Mouse (Mus musculus) T-cell, adult 66 days (primary cell): ENCODE data around the gene Fam131b. TPM values are rescaled to one million over a fixed set of nuclear protein-coding genes. Genes with fewer than 3 reads are reported as not detected.

Source experiments
- total RNA-seq, 2 experiments: library from RNA; stranded (reverse); gene quantifications; 3 replicates in 1 of 2; 4 replicates in 1 of 2; pipeline ENCODE4 v1.2.4; 2023

Gene Fam131b
- total RNA-seq, result under 1 TPM; 0.35 to 0.53 TPM

GRCm38 (mm10) chr6:42324482-42325267 is at the start of gene Fam131b:
Fam131b (minus strand) TSS chr6:42324643.

GRCm38 (mm10) chr6:42372816-42373547 is 48.5 kb upstream of the Fam131b start, which contains the start of gene Epha1:
Epha1 (minus strand) TSS chr6:42373268.

GRCm38 (mm10) chr6:42349426-42350020 is 25.1 kb upstream of the Fam131b start, which contains the start of gene Zyx:
Zyx (plus strand) TSS chr6:42349630.

GRCm38 (mm10) chr6:42286448-42286847 is 38.0 kb downstream of the Fam131b start, which contains the start of gene Clcn1:
Clcn1 (plus strand) TSS chr6:42286685.

Other genes with a start within 250 kb of the Fam131b start
- not detected for gene Tas2r139, start 183.7 kb downstream of the Fam131b start, total RNA-seq
- gene Tas2r144, start 109.3 kb downstream of the Fam131b start, total RNA-seq, result not detected
- 10 to 100 TPM in 1 of 2 experiments, 1 to 10 TPM in 1; 7.4 to 11.6 TPM for gene Gstk1, start 78.7 kb downstream of the Fam131b start, total RNA-seq
- not detected for gene Tmem139, start 62.7 kb downstream of the Fam131b start, total RNA-seq
- 100 to 1,000 TPM; 102 to 106 TPM for gene Casp2, start 59.7 kb downstream of the Fam131b start, total RNA-seq
- 1 to 10 TPM; 1.4 to 1.5 TPM for gene Clcn1, start 38.0 kb downstream of the Fam131b start, total RNA-seq
- gene Zyx, start 25.0 kb upstream of the Fam131b start, total RNA-seq, result 100 to 1,000 TPM; 169 to 198 TPM
- under 1 TPM in 1 of 2 experiments, not detected in 1; 0.23 TPM for gene Epha1, start 48.6 kb upstream of the Fam131b start, total RNA-seq
- 1 to 10 TPM in 1 of 2 experiments, not detected in 1; 2.5 TPM for gene Tas2r143, start 75.6 kb upstream of the Fam131b start, total RNA-seq
- gene Tas2r135, start 80.8 kb upstream of the Fam131b start, total RNA-seq, result under 1 TPM in 1 of 2 experiments, not detected in 1; 0.71 TPM
- gene Tas2r126, start 109.9 kb upstream of the Fam131b start, total RNA-seq, result under 1 TPM in 1 of 2 experiments, not detected in 1; 0.86 TPM
- not detected for gene Olfr458, start 140.6 kb upstream of the Fam131b start, total RNA-seq
- gene Olfr457, start 151.7 kb upstream of the Fam131b start, total RNA-seq, result not detected
- not detected for gene Olfr456, start 162.6 kb upstream of the Fam131b start, total RNA-seq
- gene Olfr455, start 222.9 kb upstream of the Fam131b start, total RNA-seq, result not detected